Mouse (Mus musculus) gastrocnemius, postnatal 25 days (tissue): Measurements from ENCODE around the gene Galnt6. TPM values are rescaled to one million over a fixed set of nuclear protein-coding genes. Genes with fewer than 3 reads are reported as not detected.

Source experiments
- DNase-seq: peaks from one replicate; pipeline ENCODE4 v3.0.0; 2022
- microRNA-seq, 2 experiments: library from miRNA; unstranded; fragments of <30 nt; microRNA quantifications; one replicate each; pipeline ENCODE4 v1.2.0; 2021; ENCODE audit warnings: borderline replicate concordance in 2 of 2
- total RNA-seq, 2 experiments: library from RNA; stranded (reverse); gene quantifications; 1 replicate in 1 of 2; 2 replicates in 1 of 2; pipeline ENCODE4 v1.2.3; 2021

Galnt6 gene
- total RNA-seq, 2 experiments from 2014 or later = 0.08 to 0.13 TPM

- DNase-seq = no peak
Observed at GRCm38 (mm10) chr15:100651610-100652009, 77.6 kb downstream of the Galnt6 start.

GRCm38 (mm10) chr15:100650111-100650510, 79.1 kb downstream of the Galnt6 start:
- no peak for DNase-seq

DNA sequence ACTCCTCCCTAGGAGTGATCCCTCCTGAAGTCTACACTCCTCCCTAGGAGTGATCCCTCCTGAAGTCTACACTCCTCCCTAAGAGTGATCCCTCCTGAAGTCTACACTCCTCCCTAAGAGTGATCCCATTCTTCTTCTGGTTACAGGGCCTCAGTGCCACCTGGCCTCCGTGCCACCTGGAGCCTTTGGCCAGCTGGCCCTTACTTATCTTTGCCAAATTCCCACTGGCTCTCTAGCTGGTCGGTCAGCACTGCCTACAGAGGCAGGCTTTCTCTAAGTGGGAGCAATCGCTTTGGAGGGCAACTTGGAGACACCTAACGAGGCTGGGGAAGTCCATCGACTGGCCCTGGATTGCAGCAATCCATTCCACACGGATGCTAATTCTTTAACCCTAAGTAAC, 83.0 kb downstream of the Galnt6 start:
- DNase-seq = no peak

- DNase-seq = no peak
Observed at GRCm38 (mm10) chr15:100642451-100642850, 86.7 kb downstream of the Galnt6 start.

Small RNAs within 50 kb of the gene (microRNA-seq; reads per million reads assigned to microRNA genes)
- gene Mir6961 = 0 reads per million in 2 experiments

Other genes starting within 250 kb of the Galnt6 start
- 1 to 10 TPM; 2.1 to 2.6 TPM for gene Csrnp2, start 233.9 kb downstream of the Galnt6 start, total RNA-seq
- gene Tfcp2, start 177.4 kb downstream of the Galnt6 start, total RNA-seq = 10 to 100 TPM in 1 of 2 experiments, 1 to 10 TPM in 1; 9.3 to 11.1 TPM
- gene Pou6f1, start 129.4 kb downstream of the Galnt6 start, total RNA-seq = 10 to 100 TPM; 12.3 to 12.5 TPM
- 10 to 100 TPM; 51.9 to 55.1 TPM for gene Dazap2, start 114.0 kb downstream of the Galnt6 start, total RNA-seq
- 1 to 10 TPM; 2.5 to 3.0 TPM for gene Smagp, start 92.4 kb downstream of the Galnt6 start, total RNA-seq
- gene Bin2, start 59.8 kb downstream of the Galnt6 start, total RNA-seq = under 1 TPM in 1 of 2 experiments, not detected in 1; 0.61 TPM
- not detected for gene Cela1, start 41.5 kb downstream of the Galnt6 start, total RNA-seq
- gene Slc4a8, start 32.4 kb upstream of the Galnt6 start, total RNA-seq = 1 to 10 TPM; 1.6 to 1.7 TPM
- under 1 TPM; 0.13 to 0.32 TPM for gene Scn8a, start 140.5 kb upstream of the Galnt6 start, total RNA-seq